Mouse (Mus musculus): ENCODE data around the gene 1700092M07Rik. TPM values are rescaled to one million over a fixed set of nuclear protein-coding genes. Genes with fewer than 3 reads are reported as not detected.

1700092M07Rik gene
- polyA plus RNA-seq, 1 experiment from 2014 or later, result 0.59 TPM

DNA sequence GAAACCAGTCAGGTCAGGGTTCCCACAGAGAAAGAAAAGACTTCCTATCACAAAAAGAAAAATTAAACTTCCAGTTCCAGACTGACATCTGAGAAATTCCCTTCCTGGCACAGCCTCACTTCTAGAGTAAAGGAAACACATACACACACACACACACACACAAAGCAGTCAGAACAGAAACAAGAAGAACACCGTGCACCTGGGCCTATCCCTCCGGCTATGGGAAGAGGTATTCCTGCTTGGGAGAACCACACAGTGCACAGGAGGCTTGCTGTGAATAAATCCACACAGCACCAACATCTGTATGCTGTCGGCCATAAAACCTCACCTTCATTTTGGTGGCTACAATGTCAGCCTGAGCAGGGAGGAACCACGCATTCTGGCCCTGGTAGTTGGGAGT is 29.0 kb upstream of the 1700092M07Rik start:
- H3K4me3 ChIP-seq (ENCODE audit: low read depth, low read length), result peak overlapping the region; percentile 96
- peaks cover 25% of the 10 kb centered on the region for H3K36me3 ChIP-seq (ENCODE audit: control insufficient read depth, insufficient read depth, low read length)
- peak overlapping the region; percentile 98 for H3K27ac ChIP-seq (replicated peaks)
- 36% methylated on average over 4 of the region's 4 CpGs for WGBS
- peak overlapping the region; percentile 67 for H3K4me2 ChIP-seq (replicated peaks; ENCODE audit: low read depth)
- TF ChIP-seq CTCF (IDR thresholded peaks at IDR 0.05; ENCODE audit: low read depth), result no peak
- no peak for TF ChIP-seq EP300 (optimal IDR thresholded peaks at IDR 0.05)
- peaks cover 5% of the 10 kb centered on the region; the same call in 1 of the 2 replicates for H3K4me1 ChIP-seq (replicated peaks; ENCODE audit: control insufficient read depth, insufficient read depth)
- DNase-seq (ENCODE audit: low spot score) (no peak), ATAC-seq (ENCODE audit: low FRiP score, low TSS enrichment) (no peak)
- H3K9me3 ChIP-seq (ENCODE audit: control insufficient read depth, low read length), result no peaks in the 10 kb centered on the region
- no peaks in the 10 kb centered on the region for H3K27me3 ChIP-seq (ENCODE audit: control insufficient read depth, insufficient read depth, low read length)
- H3K9ac ChIP-seq (ENCODE audit: low read length), result peak overlapping the region; percentile 94; the same call in 1 of the 2 replicates

DNA sequence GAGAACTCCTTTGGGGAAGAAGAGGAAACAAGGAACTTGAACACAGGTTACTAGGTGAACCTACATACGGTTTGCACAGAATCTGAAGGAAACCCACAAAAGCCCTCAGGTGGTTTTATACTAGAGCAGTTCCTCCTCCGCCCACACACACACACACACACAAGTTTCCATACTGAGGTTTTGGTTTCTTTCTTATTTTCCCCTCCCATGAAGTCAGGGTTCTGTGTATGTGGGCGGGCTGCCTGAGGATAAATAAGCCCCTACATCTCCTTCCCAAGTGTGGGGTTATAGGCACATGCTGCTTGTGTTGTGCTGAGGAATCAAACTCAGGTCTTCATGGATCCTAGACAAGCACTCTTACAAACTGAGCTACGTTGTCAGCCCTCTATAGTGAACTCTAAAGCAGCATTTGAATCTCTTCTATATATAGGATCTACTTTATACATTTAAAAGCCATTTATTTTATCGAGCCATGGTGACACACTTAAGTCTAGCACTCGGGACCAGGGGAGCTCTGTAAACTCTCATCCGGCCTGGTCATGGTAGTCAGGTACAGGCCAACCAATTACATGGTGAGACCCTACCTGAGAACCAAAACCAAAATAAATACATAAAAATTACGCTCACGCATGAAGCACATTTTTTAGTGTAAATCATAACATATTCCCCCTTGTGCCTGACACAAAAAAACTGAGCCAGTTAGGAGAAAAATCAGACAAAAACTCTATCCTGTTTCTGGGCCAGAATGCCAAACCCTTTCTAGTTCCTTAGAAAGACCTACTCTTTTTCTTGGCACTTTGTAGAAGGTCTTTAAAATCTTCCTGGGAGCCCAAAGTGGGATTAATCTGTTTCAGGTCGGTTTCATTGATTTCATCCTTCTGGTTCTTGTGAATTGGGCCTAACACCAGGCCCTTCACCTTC is 28.3 kb upstream of the 1700092M07Rik start:
- H3K4me2 ChIP-seq (replicated peaks; ENCODE audit: low read depth), result peak overlapping the region; percentile 67
- H3K4me3 ChIP-seq (ENCODE audit: low read depth, low read length), result peak overlapping the region; percentile 96
- 41% methylated on average over 10 of the region's 10 CpGs for WGBS
- H3K9ac ChIP-seq (ENCODE audit: low read length), result peak overlapping the region; percentile 94
- H3K27ac ChIP-seq (replicated peaks), result peak overlapping the region; percentile 98
- H3K36me3 ChIP-seq (ENCODE audit: control insufficient read depth, insufficient read depth, low read length), result peaks cover 22% of the 10 kb centered on the region
- H3K4me1 ChIP-seq (replicated peaks; ENCODE audit: control insufficient read depth, insufficient read depth), result peaks cover 5% of the 10 kb centered on the region; the same call in 1 of the 2 replicates
- ATAC-seq (ENCODE audit: low FRiP score, low TSS enrichment) (no peak), DNase-seq (ENCODE audit: low spot score) (no peak)
- no peak for TF ChIP-seq CTCF (IDR thresholded peaks at IDR 0.05; ENCODE audit: low read depth)
- no peak for TF ChIP-seq EP300 (optimal IDR thresholded peaks at IDR 0.05)
- no peaks in the 10 kb centered on the region for H3K9me3 ChIP-seq (ENCODE audit: control insufficient read depth, low read length)
- no peaks in the 10 kb centered on the region for H3K27me3 ChIP-seq (ENCODE audit: control insufficient read depth, insufficient read depth, low read length)

DNA sequence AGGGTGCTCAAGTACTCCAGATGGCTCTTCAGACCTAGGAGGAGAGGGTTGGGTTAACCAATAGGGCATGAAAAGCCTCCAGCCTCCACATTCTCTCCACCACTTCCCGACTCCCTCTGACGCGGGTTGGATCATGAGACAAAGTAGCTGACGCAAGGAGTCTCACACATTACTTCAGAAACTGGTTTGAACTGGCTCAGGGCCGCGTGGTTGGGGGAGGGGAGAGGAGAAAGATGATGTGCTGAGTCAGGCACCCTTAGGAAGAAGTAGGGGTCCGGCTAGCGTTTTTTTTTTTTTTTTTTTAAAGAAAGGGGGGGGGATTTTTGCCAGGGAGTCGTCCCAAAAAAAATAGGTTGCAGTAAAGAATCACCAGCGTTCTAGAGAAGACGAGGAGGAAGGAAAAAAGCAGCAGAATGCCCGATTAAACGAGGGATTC is 27.6 kb upstream of the 1700092M07Rik start:
- H3K4me2 ChIP-seq (replicated peaks; ENCODE audit: low read depth), result peak overlapping the region; percentile 67
- H3K9ac ChIP-seq (ENCODE audit: low read length), result peak overlapping the region; percentile 94
- peaks cover 5% of the 10 kb centered on the region; the same call in 1 of the 2 replicates for H3K4me1 ChIP-seq (replicated peaks; ENCODE audit: control insufficient read depth, insufficient read depth)
- peaks cover 16% of the 10 kb centered on the region for H3K36me3 ChIP-seq (ENCODE audit: control insufficient read depth, insufficient read depth, low read length)
- peak overlapping the region; percentile 96 for H3K4me3 ChIP-seq (ENCODE audit: low read depth, low read length)
- H3K9me3 ChIP-seq (ENCODE audit: control insufficient read depth, low read length), result no peaks in the 10 kb centered on the region
- peak overlapping the region; percentile 98 for H3K27ac ChIP-seq (replicated peaks)
- ATAC-seq (ENCODE audit: low FRiP score, low TSS enrichment) (peak; percentile 83), DNase-seq (ENCODE audit: low spot score) (peak; percentile 81)
- no peak for TF ChIP-seq CTCF (IDR thresholded peaks at IDR 0.05; ENCODE audit: low read depth)
- TF ChIP-seq EP300 (optimal IDR thresholded peaks at IDR 0.05), result peak; percentile 63
- H3K27me3 ChIP-seq (ENCODE audit: control insufficient read depth, insufficient read depth, low read length), result no peaks in the 10 kb centered on the region
- under 1% methylated on average over 13 of the region's 13 CpGs for WGBS

DNA sequence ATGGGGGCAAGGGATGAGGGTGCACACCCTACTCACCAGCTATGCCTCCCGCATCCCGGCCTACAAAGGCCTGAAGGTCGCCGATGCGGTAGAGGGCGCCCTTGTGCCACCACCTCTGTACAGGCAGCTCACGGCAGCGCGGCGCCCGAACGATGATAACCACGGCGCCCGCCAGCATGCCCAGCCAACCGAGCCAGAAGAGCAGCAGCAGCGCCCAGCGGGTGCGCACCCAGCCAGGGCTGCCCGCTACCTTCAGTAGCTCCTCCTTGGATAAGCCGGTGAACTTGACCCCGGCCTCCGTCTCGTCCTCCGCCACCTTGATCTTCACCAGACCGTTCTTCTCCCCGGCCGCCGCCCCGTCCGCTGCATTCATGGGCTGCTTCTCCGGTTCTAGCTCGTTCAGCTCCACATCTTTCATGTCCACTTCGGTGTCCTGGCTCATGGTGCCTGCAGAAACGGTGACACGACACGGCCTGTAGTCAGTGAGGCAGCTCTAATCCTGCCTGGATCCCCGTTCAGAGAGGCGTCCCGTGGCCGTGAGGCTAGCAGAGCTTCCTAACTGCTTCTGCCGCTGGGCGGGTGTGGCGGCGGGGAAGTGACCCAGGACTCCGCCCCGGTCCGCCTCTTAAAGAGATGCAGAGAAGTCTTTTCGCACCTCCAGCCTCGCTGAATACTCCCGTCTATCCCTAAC is 27.1 kb upstream of the 1700092M07Rik start:
- H3K27me3 ChIP-seq (ENCODE audit: control insufficient read depth, insufficient read depth, low read length), result no peaks in the 10 kb centered on the region
- peaks cover 12% of the 10 kb centered on the region for H3K36me3 ChIP-seq (ENCODE audit: control insufficient read depth, insufficient read depth, low read length)
- H3K27ac ChIP-seq (replicated peaks), result peak overlapping the region; percentile 98
- H3K9ac ChIP-seq (ENCODE audit: low read length), result peak overlapping the region; percentile 94
- peak overlapping the region; percentile 96 for H3K4me3 ChIP-seq (ENCODE audit: low read depth, low read length)
- peak; percentile 94 for DNase-seq (ENCODE audit: low spot score)
- peak overlapping the region; percentile 67 for H3K4me2 ChIP-seq (replicated peaks; ENCODE audit: low read depth)
- under 1% methylated on average over 45 of the region's 51 CpGs for WGBS
- no peaks in the 10 kb centered on the region for H3K9me3 ChIP-seq (ENCODE audit: control insufficient read depth, low read length)
- peak; percentile 87 for ATAC-seq (ENCODE audit: low FRiP score, low TSS enrichment)
- no peak for TF ChIP-seq EP300 (optimal IDR thresholded peaks at IDR 0.05)
- peak; percentile 83 for TF ChIP-seq CTCF (IDR thresholded peaks at IDR 0.05; ENCODE audit: low read depth)
- H3K4me1 ChIP-seq (replicated peaks; ENCODE audit: control insufficient read depth, insufficient read depth), result peaks cover 5% of the 10 kb centered on the region; the same call in 1 of the 2 replicates

DNA sequence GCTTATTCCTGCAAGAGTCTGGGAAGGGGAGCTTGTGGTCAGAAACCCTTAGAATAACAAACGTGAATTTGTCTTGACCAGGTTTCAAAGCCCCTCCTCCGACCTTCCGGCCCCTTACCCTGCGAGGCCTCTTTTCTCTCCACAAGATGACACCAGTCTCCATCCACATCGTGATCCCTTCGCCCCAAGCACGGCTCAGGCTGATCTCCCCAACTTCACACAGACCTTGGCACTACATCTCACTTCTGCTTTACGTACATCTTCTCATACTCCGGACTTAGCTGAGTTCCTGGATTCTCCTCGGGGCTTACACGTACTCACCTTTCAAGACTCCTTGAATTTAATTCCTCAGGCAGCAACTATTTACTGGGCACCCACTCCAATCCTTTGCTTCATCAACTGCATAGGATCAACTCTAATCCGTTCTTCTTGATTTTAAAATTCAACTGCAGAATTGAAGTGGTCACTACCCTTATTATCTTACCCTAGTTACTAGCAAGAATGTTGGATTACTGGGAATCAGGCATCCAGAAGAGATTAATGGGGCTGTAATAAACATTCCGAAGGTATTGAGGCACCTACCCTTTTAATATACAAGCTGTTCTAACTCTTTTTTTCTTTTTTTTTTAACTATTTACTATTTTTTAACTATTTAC is 26.4 kb upstream of the 1700092M07Rik start:
- Histone ChIP-seq H3K4me1 (replicated peaks; ENCODE audit: control insufficient read depth, insufficient read depth) (peaks cover 5% of the 10 kb centered on the region; the same call in 1 of the 2 replicates), H3K4me2 (replicated peaks; ENCODE audit: low read depth) (peak overlapping the region; percentile 67), H3K27ac (replicated peaks) (peak overlapping the region; percentile 98), H3K4me3 (ENCODE audit: low read depth, low read length) (peak overlapping the region; percentile 96), H3K9ac (ENCODE audit: low read length) (peak overlapping the region; percentile 94), H3K9me3 (ENCODE audit: control insufficient read depth, low read length) (no peaks in the 10 kb centered on the region), H3K36me3 (ENCODE audit: control insufficient read depth, insufficient read depth, low read length) (peaks cover 9% of the 10 kb centered on the region), H3K27me3 (ENCODE audit: control insufficient read depth, insufficient read depth, low read length) (no peaks in the 10 kb centered on the region)
- TF ChIP-seq CTCF (IDR thresholded peaks at IDR 0.05; ENCODE audit: low read depth) (no peak), EP300 (optimal IDR thresholded peaks at IDR 0.05) (no peak)
- WGBS, result 6% methylated on average over 13 of the region's 13 CpGs
- ATAC-seq (ENCODE audit: low FRiP score, low TSS enrichment), result no peak
- DNase-seq (ENCODE audit: low spot score), result no peak

Data from stomach, postnatal 0 days (tissue).